Mouse (Mus musculus) bone marrow macrophage, adult 2 months (primary cell): ENCODE results near the gene Gm853. TPM values are rescaled to one million over a fixed set of nuclear protein-coding genes. Genes with fewer than 3 reads are reported as not detected.

Experiments
- H3K27ac ChIP-seq: 2 replicates; pipeline ENCODE4 v1.5.1; 2012; ENCODE audit warnings: low read depth, low read length; ENCODE audit not compliant: insufficient read depth
- H3K4me1 ChIP-seq: 2 replicates; pipeline ENCODE4 v1.6.1; 2012; ENCODE audit warnings: low read length; ENCODE audit not compliant: control insufficient read depth, insufficient read depth
- H3K4me3 ChIP-seq: 2 replicates; pipeline ENCODE4 v1.5.1; 2012; ENCODE audit warnings: mild to moderate bottlenecking, low read length, moderate library complexity; ENCODE audit not compliant: insufficient read depth
- CTCF ChIP-seq: IDR thresholded peaks from 2 replicates; pipeline ENCODE4 v1.5.1; 2012; ENCODE audit warnings: low read depth, mild to moderate bottlenecking, low read length, moderate library complexity
- POLR2A ChIP-seq: IDR thresholded peaks from 2 replicates; pipeline ENCODE4 v1.6.1; 2012; ENCODE audit warnings: mild to moderate bottlenecking, low read depth, low read length, borderline replicate concordance
- polyA plus RNA-seq: library from polyadenylated mRNA; stranded (reverse); fragments of >200 nt; gene quantifications from 2 replicates; pipeline ENCODE4 v1.2.4, GENCODE M21; 2012; ENCODE audit not compliant: missing spikeins, insufficient read depth, insufficient read length

Gene Gm853
- polyA plus RNA-seq, 1 experiment = not detected

- H3K27ac ChIP-seq = no peak overlapping the region
- TF ChIP-seq CTCF (no peak), POLR2A (no peak)
Observed at GRCm38 (mm10) chr4:130177536-130177935, 44.7 kb downstream of the Gm853 start.

GRCm38 (mm10) chr4:130177087-130177486 is 45.1 kb downstream of the Gm853 start:
- no peak overlapping the region for H3K4me3 ChIP-seq
- TF ChIP-seq CTCF (no peak), POLR2A (no peak)
- no peak overlapping the region for H3K27ac ChIP-seq
- H3K4me1 ChIP-seq = peaks cover 10% of the 10 kb centered on the region

More at GRCm38 (mm10) chr4:130177536-130177935, 44.7 kb downstream of the Gm853 start:
- no peak overlapping the region for H3K4me3 ChIP-seq
- peaks cover 10% of the 10 kb centered on the region for H3K4me1 ChIP-seq

- Histone ChIP-seq H3K4me3 (no peak overlapping the region), H3K4me1 (peaks cover 10% of the 10 kb centered on the region), H3K27ac (no peak overlapping the region)
- TF ChIP-seq CTCF (no peak), POLR2A (no peak)
Observed at GRCm38 (mm10) chr4:130176156-130176720, 46.0 kb downstream of the Gm853 start.

GRCm38 (mm10) chr4:130175072-130175711 is 47.0 kb downstream of the Gm853 start, which contains the start of gene Tinagl1:
TSS of gene Tinagl1 (minus strand) at chr4:130175122.
- Histone ChIP-seq H3K4me1 (peaks cover 10% of the 10 kb centered on the region), H3K4me3 (peak within 1 kb of the TSS; percentile 41; the same call in 1 of the 2 replicates), H3K27ac (no peak within 1 kb of the TSS)
- TF ChIP-seq CTCF = no peak
- TF ChIP-seq POLR2A = no peak

- no peak overlapping the region for H3K27ac ChIP-seq
- peaks cover 10% of the 10 kb centered on the region for H3K4me1 ChIP-seq
- peak overlapping the region; percentile 41; the same call in 1 of the 2 replicates for H3K4me3 ChIP-seq
- TF ChIP-seq POLR2A (no peak), CTCF (no peak)
Observed at GRCm38 (mm10) chr4:130174335-130175031, 47.7 kb downstream of the Gm853 start.

GRCm38 (mm10) chr4:130173911-130174311 is 48.3 kb downstream of the Gm853 start:
- H3K27ac ChIP-seq = no peak overlapping the region
- TF ChIP-seq CTCF (no peak), POLR2A (no peak)
- H3K4me1 ChIP-seq = peaks cover 10% of the 10 kb centered on the region
- H3K4me3 ChIP-seq = no peak overlapping the region

GRCm38 (mm10) chr4:130173060-130173822 is 49.0 kb downstream of the Gm853 start:
- TF ChIP-seq CTCF = no peak
- TF ChIP-seq POLR2A = no peak
- Histone ChIP-seq H3K4me1 (peaks cover 15% of the 10 kb centered on the region), H3K4me3 (no peak overlapping the region), H3K27ac (no peak overlapping the region)

GRCm38 (mm10) chr4:130171951-130172765 is 50.0 kb downstream of the Gm853 start:
- peaks cover 13% of the 10 kb centered on the region for H3K4me1 ChIP-seq
- H3K27ac ChIP-seq = no peak overlapping the region
- no peak overlapping the region for H3K4me3 ChIP-seq
- no peak for TF ChIP-seq CTCF
- TF ChIP-seq POLR2A = no peak

GRCm38 (mm10) chr4:130170362-130170761 is 51.8 kb downstream of the Gm853 start:
- no peak overlapping the region for H3K4me3 ChIP-seq
- no peak for TF ChIP-seq CTCF
- TF ChIP-seq POLR2A = no peak
- H3K27ac ChIP-seq = no peak overlapping the region
- peaks cover 11% of the 10 kb centered on the region for H3K4me1 ChIP-seq
